Mouse (Mus musculus) ovary, postnatal 10 days (tissue): Measurements from ENCODE around the gene Mcrip2.

Experiments
- DNase-seq: peaks from one replicate; pipeline ENCODE4 v3.0.0; 2022; ENCODE audit warnings: low spot score

The Mcrip2 gene

DNA sequence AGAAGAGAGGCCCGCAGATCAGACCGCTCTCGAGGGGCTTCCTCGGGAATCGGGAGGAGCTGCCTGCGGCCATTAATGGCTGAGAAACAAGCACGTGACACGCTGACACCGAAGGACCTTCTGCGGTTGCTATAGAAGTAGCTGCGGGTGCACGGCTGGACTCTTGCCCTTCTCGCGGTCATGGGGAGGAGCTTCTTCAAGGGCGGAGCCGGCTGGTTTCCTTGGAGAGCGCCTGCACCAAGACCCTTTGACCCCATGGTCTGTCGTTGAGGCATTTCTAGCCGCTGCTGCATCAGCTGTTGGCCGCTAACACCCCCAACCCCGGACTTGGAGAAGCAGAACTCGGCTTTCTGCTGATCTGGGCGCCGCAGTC lies 35.3 kb downstream of the Mcrip2 start, which contains the start of gene Stub1:
Stub1 (minus strand) TSS at position 114 of the 373 bp plus-strand sequence.
- DNase-seq: no peak

GRCm38 (mm10) chr17:25832436-25833290 lies 35.9 kb downstream of the Mcrip2 start:
- peak; percentile 99 for DNase-seq

GRCm38 (mm10) chr17:25831451-25832281 lies 36.9 kb downstream of the Mcrip2 start:
- no peak for DNase-seq

GRCm38 (mm10) chr17:25830806-25831431 lies 37.6 kb downstream of the Mcrip2 start:
- no peak for DNase-seq

- DNase-seq: no peak
These were observed 38.3 kb downstream of the Mcrip2 start for GRCm38 (mm10) chr17:25830200-25830753.

DNA sequence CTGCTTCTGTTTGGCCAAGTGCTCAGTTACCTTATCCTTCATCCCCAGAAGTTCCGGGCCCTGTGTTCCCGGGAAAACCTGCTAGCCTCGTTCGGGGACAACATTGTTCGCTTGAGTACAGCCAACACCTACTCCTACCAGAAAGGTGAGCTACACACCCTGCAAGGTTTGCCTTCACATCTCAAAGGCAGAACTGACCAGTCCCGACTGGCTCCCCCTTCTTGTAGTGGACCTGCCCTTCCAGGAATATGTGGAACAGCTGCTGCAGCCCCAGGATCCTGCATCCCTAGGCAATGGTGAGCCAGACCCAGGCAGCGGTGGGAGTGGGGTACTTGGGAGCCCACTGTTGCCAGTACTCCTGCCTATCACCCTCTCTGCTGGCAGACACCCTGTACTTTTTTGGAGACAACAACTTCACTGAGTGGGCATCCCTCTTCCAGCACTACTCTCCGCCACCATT lies 39.0 kb downstream of the Mcrip2 start:
- DNase-seq: no peak

DNA sequence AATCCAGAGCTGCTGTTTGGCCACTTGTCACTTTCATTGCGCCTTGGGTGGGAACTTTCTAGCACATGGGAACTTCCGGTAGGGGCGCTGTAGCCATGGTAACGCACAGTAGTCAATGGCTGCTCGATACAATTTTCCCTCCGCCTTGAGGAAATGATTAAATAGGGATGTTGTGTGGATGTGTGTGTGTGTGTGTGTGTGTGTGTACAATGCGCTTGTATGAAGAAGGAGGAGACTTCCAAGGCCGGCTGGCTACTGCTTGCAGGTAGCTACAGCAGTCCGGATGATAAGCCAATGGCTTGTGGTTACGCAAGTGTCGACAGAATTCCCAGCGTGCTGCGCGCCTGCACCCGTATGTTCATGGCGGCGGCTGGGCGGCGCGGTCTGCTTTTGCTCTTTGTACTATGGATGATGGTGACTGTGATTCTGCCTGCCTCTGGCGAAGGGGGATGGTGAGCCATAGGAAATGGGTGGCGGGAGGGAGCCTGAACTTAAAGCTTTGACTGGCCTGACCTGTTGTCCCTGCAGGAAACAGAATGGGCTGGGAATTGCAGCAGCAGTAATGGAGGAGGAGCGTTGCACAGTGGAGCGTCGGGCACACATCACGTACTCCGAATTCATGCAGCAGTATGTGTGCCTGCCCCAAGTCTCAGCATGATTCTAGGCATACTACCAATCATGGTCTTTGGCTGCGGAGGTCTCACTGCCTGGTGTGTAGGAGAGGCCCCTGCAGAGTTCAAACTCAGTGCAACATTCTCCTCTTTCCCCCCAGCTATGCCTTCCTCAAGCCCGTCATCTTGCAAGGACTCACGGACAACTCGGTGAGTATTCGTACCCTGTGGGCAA lies 39.6 kb downstream of the Mcrip2 start, which contains the start of gene Jmjd8:
Jmjd8 (plus strand) TSS at position 156 of the 846 bp plus-strand sequence.
- peak; percentile 58 for DNase-seq

DNA sequence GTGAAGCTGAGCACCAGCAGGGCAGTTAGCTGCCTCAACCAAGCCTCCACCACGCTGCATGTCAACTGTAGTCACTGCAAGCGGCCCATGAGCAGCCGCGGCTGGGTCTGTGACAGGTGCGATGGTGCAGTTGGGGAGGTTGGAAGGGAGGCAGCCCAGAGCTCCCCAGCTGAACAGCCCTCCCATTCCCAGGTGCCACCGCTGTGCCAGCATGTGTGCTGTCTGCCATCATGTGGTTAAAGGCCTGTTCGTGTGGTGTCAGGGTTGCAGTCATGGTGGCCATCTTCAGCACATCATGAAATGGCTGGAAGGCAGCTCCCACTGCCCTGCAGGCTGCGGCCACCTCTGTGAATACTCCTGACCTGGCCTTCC lies 40.4 kb downstream of the Mcrip2 start:
- no peak for DNase-seq

DNA sequence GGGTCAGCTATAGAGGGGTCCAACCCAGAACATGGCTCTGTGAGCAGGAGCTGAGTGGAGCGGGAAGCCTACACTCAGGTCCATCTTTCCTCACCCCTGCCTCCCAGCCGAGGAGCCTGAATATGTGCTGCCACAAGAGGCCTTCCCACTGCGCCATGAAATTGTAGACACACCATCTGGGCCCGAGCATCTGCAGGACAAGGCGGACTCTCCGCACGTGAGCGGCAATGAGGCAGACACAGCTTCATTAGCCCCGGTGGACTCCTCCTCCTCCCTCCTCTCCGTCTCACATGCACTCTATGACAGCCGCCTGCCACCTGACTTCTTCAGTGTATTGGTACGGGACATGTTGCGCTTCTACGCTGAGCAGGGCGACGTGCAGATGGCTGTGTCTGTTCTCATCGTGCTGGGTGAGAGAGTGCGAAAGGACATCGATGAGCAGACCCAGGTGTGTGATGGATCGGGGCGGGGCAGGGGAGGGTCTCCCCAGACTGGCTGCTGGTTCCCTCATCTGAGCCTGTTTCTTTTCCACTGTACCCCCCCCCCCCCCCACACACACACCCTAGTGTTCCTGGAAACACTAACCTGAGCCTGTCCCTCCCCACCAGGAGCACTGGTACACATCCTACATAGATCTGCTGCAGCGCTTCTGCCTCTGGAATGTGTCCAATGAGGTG lies 40.9 kb downstream of the Mcrip2 start:
- no peak for DNase-seq

DNA sequence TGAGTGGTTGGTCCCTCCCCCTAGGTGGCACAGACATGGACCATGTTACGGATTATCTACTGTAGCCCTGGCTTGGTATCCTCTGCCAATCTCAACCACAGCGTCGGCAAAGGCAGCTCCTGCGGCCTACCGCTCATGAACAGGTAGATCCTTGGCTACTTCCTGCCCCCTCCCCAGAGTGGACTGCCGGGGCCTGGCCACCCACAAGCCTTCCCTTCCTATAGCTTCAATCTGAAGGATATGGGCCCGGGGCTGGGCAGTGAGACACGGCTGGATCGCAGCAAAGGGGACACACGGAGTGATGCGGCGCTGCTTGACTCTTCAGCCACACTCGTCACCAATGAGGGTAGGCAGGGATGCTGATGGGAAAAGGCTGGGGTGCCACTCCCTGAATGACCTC lies 41.6 kb downstream of the Mcrip2 start:
- no peak for DNase-seq

DNA sequence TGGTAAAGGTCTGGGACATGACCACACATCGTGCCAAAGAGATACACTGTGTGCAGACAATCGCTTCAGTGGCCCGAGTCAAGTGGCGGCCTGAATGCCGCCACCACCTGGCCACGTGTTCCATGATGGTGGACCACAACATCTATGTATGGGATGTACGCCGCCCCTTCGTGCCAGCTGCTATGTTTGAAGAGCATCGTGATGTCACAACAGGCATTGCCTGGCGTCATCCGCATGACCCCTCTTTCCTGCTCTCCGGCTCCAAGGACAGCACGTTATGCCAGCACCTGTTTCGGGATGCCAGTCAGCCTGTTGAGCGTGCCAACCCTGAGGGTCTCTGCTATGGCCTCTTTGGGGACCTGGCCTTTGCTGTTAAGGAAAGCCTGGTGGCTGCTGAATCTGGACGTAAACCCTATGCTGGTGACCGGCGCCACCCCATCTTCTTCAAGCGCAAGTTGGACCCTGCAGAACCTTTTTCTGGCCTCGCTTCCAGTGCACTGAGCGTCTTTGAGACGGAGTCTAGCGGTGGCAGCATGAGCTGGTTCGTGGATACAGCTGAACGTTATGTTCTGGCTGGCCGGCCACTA lies 42.5 kb downstream of the Mcrip2 start:
- DNase-seq: no peak

- DNase-seq: no peak
These were observed 43.3 kb downstream of the Mcrip2 start for GRCm38 (mm10) chr17:25825311-25825710.

- DNase-seq: no peak
These were observed 44.0 kb downstream of the Mcrip2 start for GRCm38 (mm10) chr17:25824362-25825142.

- DNase-seq: peak; percentile 53
These were observed 45.1 kb downstream of the Mcrip2 start, which contains the start of gene Wdr24 for GRCm38 (mm10) chr17:25823452-25823851. Gene Wdr24, plus strand, starts transcription at chr17:25823627.

DNA sequence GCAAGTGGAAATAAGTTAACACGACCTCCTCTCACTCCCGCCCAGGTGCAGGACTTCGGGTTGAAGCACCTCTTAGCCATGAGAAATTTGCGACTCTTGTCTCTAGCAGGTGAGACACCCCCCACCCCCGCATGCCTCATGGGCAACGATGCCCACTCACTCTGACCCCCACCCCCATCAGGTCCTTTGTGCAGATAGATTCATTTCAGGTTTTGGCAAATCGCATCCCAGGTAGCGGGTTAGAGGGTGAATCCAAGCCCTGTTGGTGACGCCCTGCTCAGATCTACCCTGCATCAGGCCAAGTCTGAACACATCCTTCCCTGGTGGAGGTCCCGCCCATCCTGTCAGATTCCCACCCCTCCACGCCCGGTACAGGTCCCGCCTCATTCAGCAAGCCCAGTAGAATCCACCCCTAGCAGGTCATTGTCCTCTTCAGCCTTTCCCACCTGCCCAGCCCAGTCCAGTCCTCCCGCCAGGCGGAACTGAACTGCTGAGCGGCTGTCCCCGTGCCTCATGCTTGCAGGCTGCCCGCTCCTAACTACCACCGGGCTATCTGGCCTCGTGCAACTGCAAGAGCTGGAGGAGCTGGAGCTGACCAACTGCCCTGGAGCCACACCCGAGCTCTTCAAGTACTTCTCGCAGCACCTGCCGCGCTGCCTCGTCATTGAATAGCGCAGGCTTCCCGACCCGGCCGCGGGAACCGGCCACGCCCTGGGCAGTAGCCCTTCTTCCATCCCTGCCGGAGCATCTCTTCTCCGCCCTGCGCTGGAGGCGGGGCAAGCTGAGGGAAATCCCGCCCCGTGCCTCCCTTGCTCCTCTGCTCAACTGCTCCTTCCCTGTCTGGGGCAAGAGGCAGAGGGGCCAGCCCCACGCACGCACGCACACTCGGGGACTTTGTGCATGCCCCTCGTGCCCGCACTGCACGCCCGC lies 49.4 kb downstream of the Mcrip2 start:
- no peak for DNase-seq

GRCm38 (mm10) chr17:25817662-25818061 lies 50.9 kb downstream of the Mcrip2 start:
- no peak for DNase-seq
